Mouse (Mus musculus) frontal cortex, adult (tissue): ENCODE data around the gene Myo1f.

Experiments used
- ATAC-seq: cut with Nextera tagmentation; 2 replicates; pipeline ENCODE4 v1.9.2; 2017; ENCODE audit warnings: mild to moderate bottlenecking, moderate library complexity, mixed read lengths; ENCODE audit not compliant: low TSS enrichment

Gene Myo1f

GRCm38 (mm10) chr17:33555223-33555855, at the start of gene Myo1f:
Gene Myo1f (plus strand): TSS chr17:33555707.
- ATAC-seq: no peak

GRCm38 (mm10) chr17:33508386-33508785, 47.1 kb upstream of the Myo1f start:
- ATAC-seq: no peak

- no peak for ATAC-seq
Measured at GRCm38 (mm10) chr17:33510172-33510571, 45.3 kb upstream of the Myo1f start.

GRCm38 (mm10) chr17:33512441-33513415, 42.8 kb upstream of the Myo1f start:
- no peak for ATAC-seq

GRCm38 (mm10) chr17:33513874-33514273, 41.6 kb upstream of the Myo1f start:
- ATAC-seq: no peak

- no peak for ATAC-seq
Measured at GRCm38 (mm10) chr17:33520366-33520765, 35.1 kb upstream of the Myo1f start.

GRCm38 (mm10) chr17:33523431-33523917, 32.0 kb upstream of the Myo1f start:
- no peak for ATAC-seq

GRCm38 (mm10) chr17:33523918-33524755, 31.4 kb upstream of the Myo1f start, which contains the start of gene Adamts10:
Gene Adamts10 (plus strand): TSS chr17:33524204.
- ATAC-seq: peak; percentile 84

GRCm38 (mm10) chr17:33524806-33525373, 30.6 kb upstream of the Myo1f start:
- ATAC-seq: no peak

- no peak for ATAC-seq
Measured at GRCm38 (mm10) chr17:33526506-33526905, 29.0 kb upstream of the Myo1f start.

GRCm38 (mm10) chr17:33539106-33539675, 16.3 kb upstream of the Myo1f start:
- no peak for ATAC-seq

- no peak for ATAC-seq
Measured at GRCm38 (mm10) chr17:33539878-33540277, 15.6 kb upstream of the Myo1f start.

GRCm38 (mm10) chr17:33549212-33549611, 6.3 kb upstream of the Myo1f start:
- ATAC-seq: no peak

GRCm38 (mm10) chr17:33550388-33550787, 5.1 kb upstream of the Myo1f start:
- no peak for ATAC-seq

GRCm38 (mm10) chr17:33552113-33552512, 3.4 kb upstream of the Myo1f start:
- no peak for ATAC-seq

GRCm38 (mm10) chr17:33552964-33553363, 2.5 kb upstream of the Myo1f start:
- ATAC-seq: no peak

- ATAC-seq: no peak
Measured at GRCm38 (mm10) chr17:33554536-33554935, 971 bp upstream of the Myo1f start.

GRCm38 (mm10) chr17:33557922-33558321, 2.4 kb downstream of the Myo1f start:
- no peak for ATAC-seq

GRCm38 (mm10) chr17:33563527-33564076, 8.1 kb downstream of the Myo1f start:
- no peak for ATAC-seq

GRCm38 (mm10) chr17:33564599-33564998, 9.1 kb downstream of the Myo1f start:
- ATAC-seq: no peak

- ATAC-seq: no peak
Measured at GRCm38 (mm10) chr17:33566182-33566581, 10.7 kb downstream of the Myo1f start.
